Mouse (Mus musculus) Patski (cell line): ENCODE measurements around the gene Mn1. TPM values are rescaled to one million over a fixed set of nuclear protein-coding genes. Genes with fewer than 3 reads are reported as not detected.

Experiments
- ATAC-seq: fragments of 100-300 bp; one replicate; pipeline ENCODE4 v1.8.0; 2021
- CTCF ChIA-PET: fragments of 350-600 bp; sonication (Branson Sonifier 250); formaldehyde crosslinking; loops from one replicate; lab custom pipeline; 2022; ENCODE audit warnings: inconsistent platforms
- POLR2A ChIA-PET: fragments of 350-600 bp; sonication (Branson Sonifier 250); formaldehyde crosslinking; loops from one replicate; lab custom pipeline; 2022; ENCODE audit warnings: antibody characterized with exemption, inconsistent platforms
- DNase-seq: peaks from one replicate; pipeline ENCODE4 v3.0.0-alpha.2; 2011; ENCODE audit warnings: low read depth, low spot score
- H3K27me3 ChIP-seq: fragments of 371-371 bp; one replicate; pipeline ENCODE4 v1.5.1; 2021
- CTCF ChIP-seq: fragments of 100-300 bp; IDR thresholded peaks from one replicate; pipeline ENCODE4 v1.5.1; 2021
- in situ Hi-C: fragments of 300-500 bp; cut with MboI; formaldehyde crosslinking; loops from 3 replicates; pipeline ENCODE4 v1.11.1; 2018; ENCODE audit warnings: low pct_unique_long_range_greater_than_20kb, mixed read lengths
- polyA plus RNA-seq: library from polyadenylated mRNA; unstranded; gene quantifications from one replicate; pipeline ENCODE4 v1.2.3, GENCODE M21; 2021

Mn1 gene
- polyA plus RNA-seq, 1 experiment from 2014 or later, result 0.96 TPM

GRCm38 (mm10) chr5:111420011-111420691 lies 3.0 kb downstream of the Mn1 start:
- in situ Hi-C loops, result no loop called here
- ChIA-PET CTCF (no interaction called here), POLR2A (no interaction called here)
- no peak for TF ChIP-seq CTCF
- ATAC-seq (no peak), DNase-seq (no peak)
- H3K27me3 ChIP-seq, result peaks cover 20% of the 10 kb centered on the region

- POLR2A ChIA-PET, result no interaction called here
- ATAC-seq (no peak), DNase-seq (no peak)
- in situ Hi-C loops, result no loop called here
- CTCF ChIA-PET, result no interaction called here
- peaks cover 16% of the 10 kb centered on the region for H3K27me3 ChIP-seq
- TF ChIP-seq CTCF, result no peak
Measured at GRCm38 (mm10) chr5:111420896-111421295, 3.7 kb downstream of the Mn1 start.

GRCm38 (mm10) chr5:111421424-111421823 lies 4.3 kb downstream of the Mn1 start:
- ATAC-seq, result no peak
- in situ Hi-C loops, result no loop called here
- ChIA-PET CTCF (no interaction called here), POLR2A (no interaction called here)
- H3K27me3 ChIP-seq, result peaks cover 11% of the 10 kb centered on the region
- no peak for DNase-seq
- no peak for TF ChIP-seq CTCF

- no peak for TF ChIP-seq CTCF
- peaks cover 7% of the 10 kb centered on the region for H3K27me3 ChIP-seq
- CTCF ChIA-PET, result no interaction called here
- POLR2A ChIA-PET, result no interaction called here
- in situ Hi-C loops, result no loop called here
- no peak for DNase-seq
- ATAC-seq, result no peak
Measured at GRCm38 (mm10) chr5:111422058-111422800, 5.1 kb downstream of the Mn1 start.

GRCm38 (mm10) chr5:111423011-111423410 lies 5.8 kb downstream of the Mn1 start:
- ATAC-seq (no peak), DNase-seq (no peak)
- TF ChIP-seq CTCF, result no peak
- in situ Hi-C loops, result no loop called here
- peaks cover 9% of the 10 kb centered on the region for H3K27me3 ChIP-seq
- POLR2A ChIA-PET, result no interaction called here
- CTCF ChIA-PET, result no interaction called here

GRCm38 (mm10) chr5:111423616-111424015 lies 6.5 kb downstream of the Mn1 start:
- POLR2A ChIA-PET, result interaction anchor here (0.7 kb wide), 1 partner anchor 497 kb away, joined by 4 read pairs; no protein-coding TSS in a partner anchor
- DNase-seq, result no peak
- no peak for TF ChIP-seq CTCF
- in situ Hi-C loops, result no loop called here
- H3K27me3 ChIP-seq, result peaks cover 7% of the 10 kb centered on the region
- CTCF ChIA-PET, result interaction anchor here (1.1 kb wide), 1 partner anchor 9 kb away, joined by 4 read pairs; no protein-coding TSS in a partner anchor
- no peak for ATAC-seq

- H3K27me3 ChIP-seq, result peaks cover 6% of the 10 kb centered on the region
- no peak for ATAC-seq
- in situ Hi-C loops, result no loop called here
- no peak for TF ChIP-seq CTCF
- DNase-seq, result no peak
- POLR2A ChIA-PET, result no interaction called here
- CTCF ChIA-PET, result no interaction called here
Measured at GRCm38 (mm10) chr5:111425813-111426212, 8.7 kb downstream of the Mn1 start.

GRCm38 (mm10) chr5:111426249-111426648 lies 9.1 kb downstream of the Mn1 start:
- POLR2A ChIA-PET, result no interaction called here
- ATAC-seq (no peak), DNase-seq (no peak)
- H3K27me3 ChIP-seq, result peaks cover 6% of the 10 kb centered on the region
- in situ Hi-C loops, result no loop called here
- CTCF ChIA-PET, result no interaction called here
- no peak for TF ChIP-seq CTCF

- in situ Hi-C loops, result no loop called here
Measured at GRCm38 (mm10) chr5:111428882-111429281, 11.7 kb downstream of the Mn1 start.

GRCm38 (mm10) chr5:111429726-111430125 lies 12.6 kb downstream of the Mn1 start:
- no peak for TF ChIP-seq CTCF
- in situ Hi-C loops, result no loop called here
- DNase-seq (no peak), ATAC-seq (no peak)
- peaks cover 7% of the 10 kb centered on the region for H3K27me3 ChIP-seq
- CTCF ChIA-PET, result interaction anchor here (0.6 kb wide), 1 partner anchor 734 kb away, joined by 3 read pairs; no protein-coding TSS in a partner anchor
- POLR2A ChIA-PET, result no interaction called here

More at GRCm38 (mm10) chr5:111428882-111429281, 11.7 kb downstream of the Mn1 start:
- TF ChIP-seq CTCF, result no peak
- ATAC-seq (no peak), DNase-seq (no peak)
- CTCF ChIA-PET, result no interaction called here
- peaks cover 6% of the 10 kb centered on the region for H3K27me3 ChIP-seq
- POLR2A ChIA-PET, result no interaction called here

- ATAC-seq, result no peak
- no peak for TF ChIP-seq CTCF
- no peak for DNase-seq
- peaks cover 14% of the 10 kb centered on the region for H3K27me3 ChIP-seq
- in situ Hi-C loops, result no loop called here
- CTCF ChIA-PET, result no interaction called here
- POLR2A ChIA-PET, result no interaction called here
Measured at GRCm38 (mm10) chr5:111431007-111431730, 14.0 kb downstream of the Mn1 start.
